Mouse (Mus musculus) MEL-GATA-1-ER (cell line): ENCODE data around the gene Fxyd2.

Experiments
- DNase-seq: peaks from one replicate; pipeline ENCODE4 v3.0.0-alpha.2; 2012; ENCODE audit warnings: low read depth; ENCODE audit errors: extremely low read depth

Fxyd2 gene

GRCm38 (mm10) chr9:45389596-45389995 is 9.9 kb upstream of the Fxyd2 start:
- DNase-seq, result no peak

DNA sequence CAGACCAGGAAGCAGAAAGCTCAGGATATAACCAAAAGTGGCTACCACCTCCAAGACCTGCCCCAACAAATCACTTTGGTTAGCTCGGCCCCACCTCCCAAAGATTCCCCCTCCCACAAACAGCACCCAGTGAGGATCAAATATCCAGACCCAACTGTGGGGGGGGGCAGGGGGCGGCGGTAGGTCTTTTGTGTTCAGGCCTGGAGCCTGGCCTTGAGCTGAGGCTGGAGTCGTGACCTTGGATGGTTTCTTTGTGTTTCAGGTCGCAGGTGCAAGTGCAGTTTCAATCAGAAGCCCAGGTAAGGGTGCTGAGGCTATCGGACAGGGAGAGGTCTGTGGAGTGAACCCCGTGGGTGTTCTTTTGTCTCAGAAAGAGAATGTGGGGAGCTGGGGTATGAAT is 8.2 kb upstream of the Fxyd2 start:
- DNase-seq, result no peak

DNA sequence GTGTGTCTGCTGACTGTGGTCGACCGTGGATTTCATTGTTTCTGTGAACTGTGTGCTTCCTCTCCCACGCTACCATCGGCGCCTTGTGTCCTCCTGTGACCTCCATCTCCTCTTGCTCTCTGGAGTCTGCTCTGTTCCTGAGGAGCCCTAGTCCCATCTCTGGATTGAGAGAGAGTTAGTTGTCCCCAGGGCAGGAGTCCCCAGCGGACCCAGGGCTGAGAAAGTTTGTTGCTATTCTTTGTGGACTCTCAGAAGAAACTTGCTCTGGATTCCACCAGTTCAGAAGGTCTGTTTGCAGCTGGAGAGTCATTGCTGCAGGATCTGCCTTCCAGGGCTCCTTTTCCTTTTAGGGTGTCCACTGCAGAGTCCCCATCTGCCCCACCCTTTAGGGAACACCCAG is 4.3 kb upstream of the Fxyd2 start:
- no peak for DNase-seq

GRCm38 (mm10) chr9:45395796-45396195 is 3.7 kb upstream of the Fxyd2 start:
- DNase-seq, result no peak

GRCm38 (mm10) chr9:45398336-45398735 is 1.1 kb upstream of the Fxyd2 start:
- DNase-seq, result no peak

DNA sequence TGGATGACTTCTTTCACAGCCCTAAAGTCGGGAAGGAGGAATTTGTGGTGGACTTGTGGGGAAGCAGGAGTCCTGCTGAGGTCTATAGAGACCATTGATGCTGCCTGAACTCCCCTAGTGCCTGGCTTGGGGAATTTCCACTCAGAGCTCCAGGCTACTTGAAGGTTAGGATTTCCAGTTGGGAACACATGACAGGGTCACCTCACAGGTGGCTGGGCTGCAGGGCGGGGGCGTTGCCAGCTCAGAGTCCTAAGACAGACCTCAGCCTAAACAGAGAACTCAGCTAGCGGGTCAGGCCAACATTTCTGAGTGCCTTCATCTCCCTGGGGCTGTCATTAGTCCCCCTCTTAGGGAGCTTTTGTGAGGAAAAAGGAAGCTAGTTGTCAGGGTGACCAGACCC is 2.4 kb downstream of the Fxyd2 start:
- no peak for DNase-seq

- DNase-seq, result no peak
Observed at GRCm38 (mm10) chr9:45402957-45403356, 3.5 kb downstream of the Fxyd2 start.

GRCm38 (mm10) chr9:45405694-45406093 is 6.2 kb downstream of the Fxyd2 start:
- no peak for DNase-seq

GRCm38 (mm10) chr9:45406808-45407207 is 7.3 kb downstream of the Fxyd2 start:
- no peak for DNase-seq

- no peak for DNase-seq
Observed at GRCm38 (mm10) chr9:45407706-45408675, 8.5 kb downstream of the Fxyd2 start.

- no peak for DNase-seq
Observed at GRCm38 (mm10) chr9:45410193-45410592, 10.7 kb downstream of the Fxyd2 start.

- DNase-seq, result no peak
Observed at GRCm38 (mm10) chr9:45410614-45411013, 11.1 kb downstream of the Fxyd2 start.

- no peak for DNase-seq
Observed at GRCm38 (mm10) chr9:45411111-45411510, 11.6 kb downstream of the Fxyd2 start.

DNA sequence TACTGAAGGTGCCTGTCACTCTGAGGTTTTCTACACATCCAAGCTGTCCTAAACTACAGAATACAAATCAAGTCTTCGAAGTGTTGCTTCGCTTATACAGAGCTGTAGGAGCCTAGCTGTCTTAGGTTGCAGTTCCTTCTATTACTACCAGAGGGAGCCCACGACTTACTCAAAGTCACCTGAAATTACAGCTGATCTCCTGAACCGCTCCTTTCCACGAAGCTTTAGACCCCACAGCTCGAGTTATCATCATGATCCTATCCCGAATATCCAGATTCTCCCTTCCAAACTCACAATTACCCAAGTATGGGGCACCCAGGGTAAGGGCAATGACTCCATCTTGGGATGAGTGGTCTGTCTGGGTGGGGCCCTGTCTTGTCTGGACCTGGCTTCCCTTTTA is 12.3 kb downstream of the Fxyd2 start:
- DNase-seq, result peak; percentile 39

- DNase-seq, result peak; percentile 70
Observed at GRCm38 (mm10) chr9:45412287-45412686, 12.8 kb downstream of the Fxyd2 start.

DNA sequence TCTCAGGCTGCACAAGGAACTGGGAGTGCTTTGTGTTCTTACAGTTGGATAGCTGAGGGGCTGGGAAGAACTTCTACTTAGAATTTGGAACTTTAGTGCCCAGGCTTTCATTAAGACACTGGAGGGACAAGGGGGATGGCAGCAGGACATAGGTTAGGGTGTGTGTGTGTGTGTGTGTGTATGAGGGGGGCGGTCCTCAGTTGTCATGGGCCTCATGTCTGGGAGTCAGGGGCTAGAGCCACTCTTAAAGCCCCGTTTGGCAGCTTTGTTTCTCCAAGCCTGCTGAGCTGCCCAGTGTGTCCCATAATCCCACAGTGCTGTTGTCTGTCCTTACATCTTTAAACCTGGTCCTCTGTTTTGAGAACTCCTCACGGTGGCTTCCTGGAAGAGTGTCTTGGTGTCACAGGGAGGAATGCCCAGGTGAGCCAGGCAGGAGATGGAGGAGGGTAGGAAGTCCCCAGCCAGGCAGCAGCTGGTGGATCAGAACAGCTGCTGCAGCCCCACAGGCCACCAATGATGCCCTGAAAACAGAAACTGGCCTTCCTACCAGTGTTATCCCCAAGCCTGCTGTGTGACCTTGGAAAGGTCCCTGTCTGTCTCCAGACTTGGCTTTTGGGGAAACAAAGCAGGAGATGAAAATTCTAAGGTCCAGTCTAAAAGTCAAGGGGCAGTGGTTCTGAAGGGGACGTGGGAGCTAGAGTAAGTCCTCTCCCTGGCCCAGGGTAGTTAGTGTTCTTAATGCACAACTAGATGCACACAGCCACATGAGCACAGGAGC is 13.4 kb downstream of the Fxyd2 start:
- no peak for DNase-seq

DNA sequence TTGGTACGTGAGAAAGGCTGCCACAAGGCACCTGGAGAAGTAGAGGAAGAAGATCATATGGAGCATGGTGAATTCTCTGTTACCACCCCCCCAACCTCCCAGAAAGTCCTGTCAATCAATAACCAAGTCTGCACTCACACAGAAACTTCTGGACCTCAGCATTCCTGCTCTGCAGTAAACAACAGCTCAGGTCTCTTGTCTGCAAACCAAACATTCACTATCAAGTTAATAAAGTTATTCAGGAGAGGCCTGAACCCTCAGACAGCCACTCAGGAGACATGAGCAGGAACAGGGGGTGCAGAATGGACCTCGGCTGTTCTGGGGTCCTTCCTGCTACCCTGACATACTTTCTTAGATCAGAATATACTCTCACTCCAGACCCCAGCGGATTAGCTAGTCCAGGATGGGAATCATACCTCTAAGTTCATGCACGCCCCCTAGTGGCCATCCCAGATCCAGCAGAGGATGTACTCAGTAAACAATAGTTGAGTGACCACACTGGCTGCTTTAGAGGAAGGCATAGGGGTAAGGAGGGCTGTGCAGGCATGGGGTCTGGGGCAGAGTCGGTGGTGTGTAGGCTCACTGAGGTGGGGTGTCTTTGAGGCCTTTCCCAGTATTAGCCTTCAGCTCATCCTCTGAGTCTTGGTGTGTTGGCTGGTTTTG is 14.1 kb downstream of the Fxyd2 start:
- DNase-seq, result peak; percentile 39

GRCm38 (mm10) chr9:45415912-45416311 is 16.4 kb downstream of the Fxyd2 start:
- DNase-seq, result no peak

DNA sequence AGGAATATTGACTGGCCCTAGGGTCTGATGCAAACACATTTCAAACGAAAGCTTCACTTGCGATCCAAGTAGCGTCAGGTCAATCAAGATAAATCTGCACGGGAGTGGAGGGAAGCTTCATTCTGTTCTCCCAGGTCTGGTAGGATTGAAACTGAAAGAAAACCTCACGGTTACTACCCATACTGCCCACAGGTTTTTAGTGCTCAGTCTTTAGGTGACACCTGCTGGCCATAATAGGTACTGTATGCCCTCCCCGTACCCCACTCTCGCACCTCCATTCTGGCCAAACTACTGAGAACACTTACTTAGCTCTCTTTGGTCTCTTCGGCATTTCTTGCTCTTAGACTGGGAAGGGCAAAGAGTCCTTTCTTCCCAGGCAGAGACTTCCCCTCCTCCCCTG is 17.8 kb downstream of the Fxyd2 start:
- peak; percentile 55 for DNase-seq

- no peak for DNase-seq
Observed at GRCm38 (mm10) chr9:45418252-45418651, 18.8 kb downstream of the Fxyd2 start.

DNA sequence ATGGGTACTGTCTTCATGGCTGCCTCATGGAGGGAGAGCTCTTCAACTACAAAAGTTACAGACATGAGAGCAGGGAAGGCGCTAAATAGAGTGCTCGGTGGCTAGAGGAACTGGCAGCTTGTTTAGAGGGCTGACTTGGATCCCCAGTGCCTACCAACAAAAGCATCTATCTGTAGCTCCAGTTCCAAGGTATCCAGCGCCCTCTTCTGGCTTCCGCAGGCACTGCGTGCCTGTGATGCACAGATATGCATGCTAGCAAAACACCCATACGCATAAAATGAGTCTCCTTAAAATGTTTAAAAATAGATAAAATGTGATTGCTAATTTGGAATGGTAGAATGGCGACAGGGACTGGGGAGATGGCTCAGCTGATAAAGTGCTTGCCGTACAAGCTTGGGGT is 21.7 kb downstream of the Fxyd2 start:
- peak; percentile 36 for DNase-seq

- no peak for DNase-seq
Observed at GRCm38 (mm10) chr9:45422761-45423298, 23.4 kb downstream of the Fxyd2 start.
